Mouse (Mus musculus) liver, embryonic 14.5 days (tissue): ENCODE measurements around the gene Avp. TPM values are rescaled to one million over a fixed set of nuclear protein-coding genes. Genes with fewer than 3 reads are reported as not detected.
A peak's percentile ranks its signal among the peaks of the same experiment; 100 is the strongest.

Source experiments
- ATAC-seq: fragments of 200-750 bp; cut with Nextera tagmentation; 2 replicates; pipeline ENCODE4 v1.8.0; 2017; ENCODE audit warnings: moderate number of reproducible peaks, mild to moderate bottlenecking, moderate library complexity; ENCODE audit not compliant: insufficient read depth
- DNase-seq, 3 experiments: peaks; one replicate each; pipeline ENCODE4 v3.0.0-alpha.2; 2012 to 2013; ENCODE audit warnings: low read depth in 3 of 3, low spot score in 3 of 3
- H3K27ac ChIP-seq: fragments of 300-500 bp; sonication (generic); 2 replicates; pipeline ENCODE4 v1.5.1; 2014; ENCODE audit warnings: moderate library complexity, mild to moderate bottlenecking, control low read depth, inconsistent platforms
- H3K27me3 ChIP-seq: fragments of 300-500 bp; sonication (generic); 2 replicates; pipeline ENCODE4 v1.6.1; 2014; ENCODE audit warnings: mild to moderate bottlenecking, low read length, moderate library complexity; ENCODE audit not compliant: control insufficient read depth, insufficient read depth
- H3K36me3 ChIP-seq: fragments of 300-500 bp; sonication (generic); replicated peaks from 2 replicates; pipeline ENCODE4 v1.6.1; 2014; ENCODE audit warnings: low read depth; ENCODE audit not compliant: control insufficient read depth, insufficient read depth
- H3K4me1 ChIP-seq, 2 experiments: fragments of 200-500 bp in 1 of 2; fragments of 300-500 bp in 1 of 2; sonication (generic) in 1 of 2; replicated peaks; 2 replicates each; pipeline ENCODE4 v1.6.1; 2012 to 2014; ENCODE audit warnings: antibody characterized with exemption in 1 of 2, inconsistent platforms in 1 of 2, low read length in 1 of 2; ENCODE audit not compliant: control insufficient read depth in 2 of 2, insufficient read depth in 2 of 2
- H3K4me2 ChIP-seq: fragments of 300-500 bp; sonication (generic); 2 replicates; pipeline ENCODE4 v1.6.1; 2014; ENCODE audit warnings: low read depth, mild to moderate bottlenecking, control low read depth, moderate library complexity
- H3K4me3 ChIP-seq, 2 experiments: fragments of 200-500 bp in 1 of 2; fragments of 300-500 bp in 1 of 2; sonication (generic) in 1 of 2; 2 replicates each; pipeline ENCODE4 v1.5.1; 2012 to 2014; ENCODE audit warnings: low read depth in 2 of 2, low read length in 2 of 2, mild to moderate bottlenecking in 2 of 2, control low read depth in 1 of 2, inconsistent platforms in 1 of 2, moderate library complexity in 1 of 2; ENCODE audit not compliant: insufficient read depth in 1 of 2
- H3K9ac ChIP-seq: fragments of 300-500 bp; sonication (generic); replicated peaks from 2 replicates; pipeline ENCODE4 v1.6.1; 2014; ENCODE audit warnings: mild to moderate bottlenecking, control low read depth, moderate library complexity
- H3K9me3 ChIP-seq: fragments of 300-500 bp; sonication (generic); 2 replicates; pipeline ENCODE4 v1.6.1; 2016; ENCODE audit warnings: low read length, mixed read lengths; ENCODE audit not compliant: control insufficient read depth
- CTCF ChIP-seq: IDR thresholded peaks from 2 replicates; pipeline ENCODE4 v1.5.1; 2016; ENCODE audit warnings: antibody characterized with exemption, low read depth, control low read depth
- EP300 ChIP-seq: IDR thresholded peaks from 2 replicates; pipeline ENCODE4 v1.6.1; 2016; ENCODE audit warnings: antibody characterized with exemption, low read depth
- WGBS: fragments of 180-500 bp; shearing (Covaris S2); extraction: QIAGEN DNeasy Blood & Tissue Kit; methylation state at CpG from one replicate; pipeline ENCODE4 v1.1.7; 2014; ENCODE audit not compliant: insufficient replicate concordance; 5-methylcytosine and 5-hydroxymethylcytosine counted together
- polyA plus RNA-seq, 2 experiments: library from polyadenylated mRNA; depleted of rRNA in 1 of 2; stranded (reverse) in 1 of 2; unstranded in 1 of 2; fragments of >200 nt; fragmentation: Nextera tagmentation in 1 of 2; extraction: Ambion mirVana in 1 of 2; gene quantifications; 2 replicates each; pipeline versions ENCODE4 v1.2.1 to v1.2.3; 2012 to 2014

Gene Avp
- polyA plus RNA-seq, 2 experiments = not detected

DNA sequence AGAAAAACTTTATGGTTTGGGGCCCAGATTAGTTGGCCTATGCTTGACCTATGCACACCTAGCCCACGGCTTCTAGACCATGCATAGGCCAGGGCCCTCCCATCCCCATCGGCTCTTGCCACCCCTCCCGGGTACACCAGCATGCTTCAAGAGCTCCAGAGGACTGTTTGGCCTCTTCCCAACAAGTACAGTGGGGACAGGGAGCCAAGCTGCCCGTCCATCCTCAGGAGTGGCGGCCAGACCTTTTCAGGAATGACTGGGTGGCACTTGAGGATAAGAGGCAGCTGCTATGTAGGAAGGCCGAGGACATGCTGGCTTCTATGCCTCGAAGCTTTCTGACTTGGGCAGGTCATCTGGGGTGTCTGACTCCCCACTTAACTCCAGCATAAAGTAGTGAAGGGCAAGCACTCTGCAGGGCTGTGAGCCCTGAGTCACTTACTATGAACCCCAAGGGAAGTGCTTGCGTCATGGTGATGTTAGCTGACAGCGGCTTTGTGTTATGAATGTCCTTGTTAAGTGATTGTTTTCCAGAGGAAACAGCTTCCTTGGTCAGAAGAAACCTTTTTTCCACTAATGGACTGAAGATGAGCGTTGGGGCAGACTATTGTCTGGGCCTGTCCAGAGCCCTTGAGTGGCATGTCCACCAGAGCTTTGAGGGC, 1.7 kb upstream of the Avp start:
- Histone ChIP-seq H3K9me3 (no peaks in the 10 kb centered on the region), H3K27ac (no peak overlapping the region), H3K4me3 (no peak overlapping the region), H3K9ac (no peak overlapping the region), H3K4me1 (no peaks in the 10 kb centered on the region), H3K4me2 (no peak overlapping the region), H3K27me3 (peaks cover 38% of the 10 kb centered on the region), H3K36me3 (no peaks in the 10 kb centered on the region)
- ATAC-seq = no peak
- no peak for TF ChIP-seq EP300
- no peak for TF ChIP-seq CTCF
- DNase-seq = no peak
- WGBS = 63% methylated on average over 10 of the region's 10 CpGs

DNA sequence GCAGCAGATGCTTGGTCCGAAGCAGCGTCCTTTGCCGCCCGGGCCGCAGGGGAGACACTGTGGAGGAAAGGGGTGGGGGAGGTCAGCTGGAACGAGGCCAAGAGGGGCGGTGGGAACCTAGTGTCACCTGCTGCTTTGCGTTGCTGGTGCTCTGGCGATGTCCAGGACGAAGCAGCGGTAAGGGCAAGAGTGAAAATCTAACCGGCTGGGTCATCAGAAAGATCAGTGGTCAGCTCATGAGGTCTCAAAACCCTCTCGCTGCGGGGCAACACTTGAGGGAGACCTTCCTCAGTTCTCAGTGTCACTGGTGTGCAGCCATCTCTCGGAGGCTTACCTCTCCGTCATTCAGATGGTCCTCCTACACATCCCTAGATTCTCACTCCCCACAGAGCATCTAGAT, 1.2 kb downstream of the Avp start:
- Histone ChIP-seq H3K4me3 (no peak overlapping the region), H3K36me3 (no peaks in the 10 kb centered on the region), H3K9ac (no peak overlapping the region), H3K4me2 (no peak overlapping the region), H3K27ac (no peak overlapping the region), H3K4me1 (peaks cover 0 to 2% of the 10 kb centered on the region in 2 experiments; a peak in 1 of 4 replicates), H3K9me3 (no peaks in the 10 kb centered on the region), H3K27me3 (peaks cover 66% of the 10 kb centered on the region)
- 6% methylated on average over 16 of the region's 16 CpGs for WGBS
- ATAC-seq = no peak
- DNase-seq = no peak
- no peak for TF ChIP-seq CTCF
- TF ChIP-seq EP300 = no peak

DNA sequence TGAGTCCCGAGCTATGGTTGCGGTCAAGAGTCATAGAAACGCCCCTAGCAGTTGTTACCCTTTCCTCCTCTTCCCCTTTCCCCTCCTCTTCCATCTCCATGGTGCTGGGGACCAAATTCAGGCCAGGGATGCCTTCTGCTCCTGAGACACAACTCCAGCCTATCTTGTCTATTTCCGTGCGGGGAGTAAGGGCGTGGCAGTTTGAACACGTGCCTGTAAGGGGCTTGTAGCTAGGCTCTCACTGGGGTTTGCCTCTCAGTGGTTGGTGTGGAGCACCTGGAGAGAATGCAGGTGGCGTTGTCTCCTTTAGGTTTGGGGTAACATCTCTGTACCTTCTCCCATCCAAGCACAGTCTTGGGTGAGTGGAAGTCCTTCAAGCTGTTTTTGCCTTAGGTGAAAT, 2.6 kb downstream of the Avp start:
- Histone ChIP-seq H3K4me1 (peaks cover 0 to 2% of the 10 kb centered on the region in 2 experiments; a peak in 1 of 4 replicates), H3K36me3 (no peaks in the 10 kb centered on the region), H3K4me2 (no peak overlapping the region), H3K9ac (no peak overlapping the region), H3K27ac (no peak overlapping the region), H3K4me3 (no peak overlapping the region), H3K9me3 (no peaks in the 10 kb centered on the region), H3K27me3 (peaks cover 79% of the 10 kb centered on the region)
- DNase-seq (no peak), ATAC-seq (no peak)
- TF ChIP-seq CTCF (no peak), EP300 (no peak)
- WGBS = 6% methylated on average over 8 of the region's 8 CpGs

DNA sequence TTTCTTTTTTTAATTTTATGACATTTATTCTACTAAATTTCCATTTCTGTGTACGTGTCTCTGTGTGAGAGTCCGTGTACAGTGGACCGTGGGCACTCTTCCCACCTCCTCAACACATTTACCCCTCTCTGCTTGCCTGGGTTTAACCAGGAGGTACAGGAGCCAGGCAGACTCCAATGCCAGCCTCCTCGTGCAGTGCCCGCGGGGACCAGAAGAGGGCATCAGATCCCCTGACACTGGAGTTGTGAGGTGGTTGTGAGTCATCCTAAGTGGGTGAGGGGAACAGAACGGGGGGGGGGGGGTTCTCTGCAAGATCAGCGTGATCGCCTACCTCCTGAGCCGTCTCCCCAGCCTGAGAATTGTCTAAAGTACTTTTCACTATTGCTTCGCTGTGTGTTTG, 4.2 kb downstream of the Avp start:
- Histone ChIP-seq H3K36me3 (no peaks in the 10 kb centered on the region), H3K9ac (no peak overlapping the region), H3K27me3 (peaks cover 79% of the 10 kb centered on the region), H3K4me3 (no peak overlapping the region), H3K27ac (no peak overlapping the region), H3K4me2 (no peak overlapping the region), H3K4me1 (peaks cover 0 to 2% of the 10 kb centered on the region in 2 experiments; a peak in 1 of 4 replicates), H3K9me3 (no peaks in the 10 kb centered on the region)
- DNase-seq (no peak), ATAC-seq (no peak)
- TF ChIP-seq CTCF (peak; percentile 86), EP300 (no peak)
- WGBS = 7% methylated on average over 11 of the region's 11 CpGs

DNA sequence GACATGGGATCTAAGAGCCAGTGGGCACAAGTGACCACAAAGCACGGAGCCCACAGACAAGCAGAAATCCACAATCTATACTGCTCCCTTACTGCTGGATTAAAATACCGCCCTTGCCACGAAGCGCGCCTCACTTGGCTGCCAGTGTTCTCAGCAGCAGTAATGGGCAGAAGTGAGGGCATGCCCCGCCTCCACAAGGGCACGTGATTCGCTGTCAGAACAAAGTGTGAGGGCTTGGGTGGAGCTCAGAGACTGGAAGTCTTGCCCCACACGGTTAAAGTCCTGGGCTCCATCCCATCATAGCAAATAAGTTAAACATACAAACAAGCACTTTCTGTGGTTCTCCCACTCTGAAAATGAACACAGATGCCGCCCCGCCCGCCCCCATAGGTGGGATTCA, 4.7 kb downstream of the Avp start:
- H3K4me3 ChIP-seq = no peak overlapping the region
- peak overlapping the region; percentile 28 for H3K4me2 ChIP-seq
- H3K9ac ChIP-seq = no peak overlapping the region
- H3K4me1 ChIP-seq = peaks cover 0 to 2% of the 10 kb centered on the region in 2 experiments; a peak in 1 of 4 replicates
- no peak overlapping the region for H3K27ac ChIP-seq
- H3K36me3 ChIP-seq = no peaks in the 10 kb centered on the region
- no peaks in the 10 kb centered on the region for H3K9me3 ChIP-seq
- ATAC-seq (peak; percentile 62; the same call in 1 of the 2 replicates), DNase-seq (peak in 2 of 3 experiments; percentile 35 to 37)
- WGBS = 5% methylated on average over 12 of the region's 12 CpGs
- peaks cover 77% of the 10 kb centered on the region for H3K27me3 ChIP-seq
- TF ChIP-seq CTCF (no peak), EP300 (no peak)
